ENCODE assay signal across 17 mouse cellular contexts in the genomic region with DNA sequence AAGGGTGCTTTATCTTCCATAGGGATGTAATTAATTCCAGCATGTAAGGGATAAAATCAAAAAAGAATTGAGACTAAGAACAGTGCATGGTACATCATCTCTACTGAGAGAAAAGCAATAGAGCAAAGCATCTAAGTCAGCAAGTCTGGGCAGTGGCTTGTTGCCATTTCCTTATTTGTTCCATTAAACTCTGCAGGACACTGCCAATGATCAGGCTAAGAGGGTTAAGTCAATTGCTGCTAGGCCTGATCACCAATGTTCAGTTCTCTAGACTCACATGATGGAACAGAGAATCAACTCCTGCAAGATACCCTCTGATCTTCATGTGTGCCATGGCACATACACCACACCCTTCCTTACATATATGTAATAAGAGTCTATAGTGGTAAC. TPM values are rescaled to one million over a fixed set of nuclear protein-coding genes. Genes with fewer than 3 reads are reported as not detected.
DNase-seq lines count a peak whose midpoint lies in the region; TF ChIP-seq lines count a peak whose summit lies in the region.
"Had no signal": no experiment of that assay in that cellular context is flagged by ENCODE, and none has a peak within 500 bp of the region (broad histone marks: within the 10 kb centered on the region; RNA-seq: fewer than 3 reads in every experiment).

No protein-coding gene starts in this region.

- H3K4me1 ChIP-seq in embryonic fibroblast, embryonic 13.5 days (ENCODE audit: control insufficient read depth, insufficient read depth, low read length): peaks cover 2% of the 10 kb centered on the region; the same call in 1 of the 2 replicates
- H3K4me1 ChIP-seq: embryonic facial prominence, embryonic 13.5 days; forebrain, embryonic 10.5 days; heart, embryonic 12.5 days; hindbrain, embryonic 10.5 days; intestine, embryonic 15.5 days had no signal

- H3K4me3 ChIP-seq in embryonic fibroblast, embryonic 13.5 days (ENCODE audit: insufficient read depth, low read length): no peak overlapping the region
- H3K4me3 ChIP-seq: embryonic facial prominence, embryonic 13.5 days; forebrain, embryonic 10.5 days; heart, embryonic 12.5 days; hindbrain, embryonic 10.5 days; intestine, embryonic 15.5 days had no signal

- peak overlapping the region; percentile 68; the same call in 1 of the 2 replicates for H3K27ac ChIP-seq in embryonic fibroblast, embryonic 13.5 days (ENCODE audit: insufficient read depth, low read length)
- H3K27ac ChIP-seq: embryonic facial prominence, embryonic 13.5 days; forebrain, embryonic 10.5 days; hindbrain, embryonic 10.5 days; hindbrain, embryonic 14.5 days; intestine, embryonic 15.5 days had no signal

- intact Hi-C loops in gastrocnemius, postnatal 14 days (cut with DNase I; ENCODE audit: low total_unique reads): no loop called here

- DNase-seq in cerebellum, adult 11 months: peak; percentile 19
- no peak for DNase-seq in cerebellum, postnatal 10 days
- peak; percentile 42 for DNase-seq in cerebellum, adult 11-12 months
- peak; percentile 73 for DNase-seq in cerebellum, adult 9-10 months
- no peak for DNase-seq in gastrocnemius, postnatal 14 days
- DNase-seq in thymus, postnatal 0 days (ENCODE audit: low spot score): no peak
- DNase-seq: adrenal gland, postnatal 10 days; gastrocnemius, postnatal 10 days; kidney, adult 18-20 months had no signal

- TF ChIP-seq CTCF in embryonic fibroblast, embryonic 13.5 days (IDR thresholded peaks at IDR 0.05; ENCODE audit: borderline replicate concordance, insufficient read depth, low read length): no peak

- TF ChIP-seq POLR2A in embryonic fibroblast, embryonic 13.5 days (IDR thresholded peaks at IDR 0.05; ENCODE audit: low read depth, low read length): no peak

RNA-seq across cellular contexts. Expression of gene Scn7a, which starts 57.1 kb away (rescaled TPM):
- 0.53 and 1.9 TPM in 2 replicates for polyA plus RNA-seq in embryonic fibroblast, embryonic 13.5 days (2011; ENCODE audit: insufficient read length, low read depth, missing spikeins)
- total RNA-seq in gastrocnemius, postnatal 14 days (2021): 1 to 10 TPM; 2.5 to 3.8 TPM
- 0.15 and 0.17 TPM in 2 replicates for polyA plus RNA-seq in thymus, postnatal 0 days (2015; fragmentation: Nextera tagmentation; extraction: Ambion mirVana)
- total RNA-seq: MEL had no signal

Comparison
In these comparisons a context has a peak if more than half of its experiments do, and no peak if none do; other contexts are left out.
1. DNase-seq: peak in cerebellum, adult 11 months (single experiment), cerebellum, adult 11-12 months (single experiment) and cerebellum, adult 9-10 months (single experiment); none in cerebellum, postnatal 10 days (0 of 2), gastrocnemius, postnatal 14 days (single experiment) and thymus, postnatal 0 days (single experiment).